Mouse (Mus musculus) spleen, postnatal 36 days (tissue): ENCODE results near the gene Rala.
"Not testable (repeated sequence)": the region's sequence is repeated elsewhere in the genome, so short reads cannot be mapped to it uniquely, and the experiment has no call there.

Experiments used
- DNase-seq, 2 experiments: peaks; one replicate each; pipeline ENCODE4 v3.0.0; 2022; ENCODE audit warnings: low spot score in 2 of 2, mixed read lengths in 1 of 2

The Rala gene

DNA sequence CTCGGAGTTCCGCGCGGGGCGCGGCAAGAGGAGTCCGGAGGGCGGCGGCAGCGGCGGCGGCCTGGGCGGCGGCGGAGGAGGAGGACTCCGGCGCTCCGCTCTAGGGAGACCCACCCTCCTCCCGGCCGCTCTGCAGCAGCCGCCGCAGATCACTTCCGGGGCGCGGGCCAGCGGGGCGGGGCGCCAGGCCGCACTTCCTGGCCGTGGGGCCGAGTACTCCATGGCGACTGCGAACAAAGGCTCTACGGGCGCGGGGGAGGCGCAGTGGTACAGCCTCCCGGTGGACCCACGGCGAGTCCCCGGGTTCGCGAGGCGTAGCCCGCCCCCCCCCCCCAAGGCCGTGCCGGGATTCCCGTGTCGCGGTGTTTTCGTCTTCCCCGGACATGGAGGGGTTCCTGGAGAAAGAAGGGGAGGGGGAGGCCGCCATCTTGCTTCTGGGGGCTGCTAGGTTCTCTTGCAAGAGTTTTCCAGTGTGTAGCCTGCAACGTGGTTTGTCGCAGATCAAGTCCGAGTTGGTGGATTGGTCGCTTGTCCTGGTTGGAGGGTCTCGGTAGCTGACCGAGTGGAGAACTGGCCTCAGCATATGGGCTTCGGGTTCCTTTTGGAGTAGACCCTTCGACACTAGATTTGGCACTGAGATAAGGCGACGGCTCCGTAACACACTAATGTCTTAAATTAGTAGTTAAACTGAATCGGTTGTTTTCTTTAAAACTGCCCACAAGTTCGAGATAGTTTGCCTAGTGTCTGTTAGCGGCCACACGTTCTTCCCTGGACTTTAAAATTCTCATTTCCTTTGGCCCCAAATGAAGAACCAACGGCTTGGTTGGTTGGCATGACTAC lies at the start of gene Rala:
TSS of gene Rala (minus strand) at position 162 of the 840 bp plus-strand sequence.
- DNase-seq, result peak; percentile 89 to 93

DNA sequence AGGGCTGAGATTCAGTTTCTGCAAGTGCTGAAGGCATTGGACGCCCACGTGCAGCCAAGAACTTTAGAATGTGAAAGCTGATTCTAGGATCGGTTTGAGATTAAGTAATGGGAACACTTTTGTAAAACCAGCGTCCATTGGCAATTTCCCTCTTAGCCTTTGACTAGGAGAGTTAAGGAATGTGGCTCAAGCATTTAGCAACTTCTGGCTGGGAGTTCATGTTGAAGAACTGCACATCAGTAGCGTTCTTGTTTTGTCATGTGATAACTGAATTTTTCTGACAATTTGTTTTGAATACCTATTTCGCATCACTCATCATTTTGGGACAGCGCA lies 49.4 kb upstream of the Rala start:
- no peak for DNase-seq

DNA sequence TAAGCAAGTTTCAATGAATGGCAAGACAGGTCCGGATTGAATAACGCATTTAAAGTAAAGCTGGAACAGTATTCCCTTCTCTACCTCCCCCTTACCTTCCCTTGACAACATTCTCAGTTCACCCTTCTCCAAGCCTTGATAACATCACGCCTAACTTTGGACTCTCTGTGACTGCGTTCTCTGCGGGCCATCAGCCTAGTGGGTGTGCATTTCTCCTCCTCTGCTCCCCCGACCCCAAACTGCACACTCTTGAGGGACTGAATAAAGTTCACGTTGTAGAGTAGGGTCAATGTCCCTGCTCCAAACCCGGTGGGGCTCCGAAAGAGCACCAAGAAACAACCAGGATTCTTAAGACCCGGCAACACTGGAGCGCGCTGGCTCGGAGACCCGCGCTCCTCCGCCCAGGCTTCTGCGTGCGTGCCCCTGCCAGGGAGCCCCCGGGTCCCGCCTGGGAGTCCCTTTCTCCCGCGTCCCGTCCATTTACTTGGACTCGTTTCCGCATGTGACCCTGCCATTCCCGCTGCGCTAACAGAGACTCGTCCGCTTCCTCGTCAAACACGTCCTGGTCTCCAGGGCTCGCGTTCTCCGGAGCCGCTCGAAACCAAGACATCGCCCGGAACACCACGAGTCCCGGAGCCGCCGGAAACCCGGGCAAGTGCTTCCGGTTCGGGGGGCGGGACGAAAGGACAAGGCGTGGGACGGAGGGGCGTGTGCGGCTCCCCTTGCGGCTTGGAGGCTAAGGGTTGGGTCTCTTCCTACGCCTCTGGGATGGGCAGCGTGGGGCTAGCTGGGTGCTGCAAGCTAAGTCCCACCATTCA lies 48.9 kb upstream of the Rala start, which contains the start of gene Yae1d1:
TSS of gene Yae1d1 (minus strand) at position 653 of the 818 bp plus-strand sequence.
- DNase-seq, result peak; percentile 84 to 88

DNA sequence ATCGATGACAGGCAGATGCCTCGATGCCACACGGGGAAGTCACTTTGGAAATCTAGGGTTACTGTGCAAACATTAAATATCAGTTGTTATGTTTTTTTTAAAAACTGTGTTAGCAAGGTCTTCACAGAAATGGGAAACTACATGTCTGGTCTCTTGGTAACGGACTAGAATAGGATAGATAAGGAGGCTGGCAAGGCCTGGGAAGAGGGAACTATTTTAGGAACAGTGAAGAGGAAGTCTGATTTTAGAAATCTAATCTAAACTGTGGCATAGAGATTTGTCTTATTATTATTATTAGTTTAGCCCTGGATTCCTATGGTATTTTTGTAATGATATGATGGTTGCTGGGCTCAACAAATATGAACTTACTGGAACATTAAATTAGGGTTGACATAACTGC lies 48.0 kb upstream of the Rala start:
- no peak for DNase-seq

DNA sequence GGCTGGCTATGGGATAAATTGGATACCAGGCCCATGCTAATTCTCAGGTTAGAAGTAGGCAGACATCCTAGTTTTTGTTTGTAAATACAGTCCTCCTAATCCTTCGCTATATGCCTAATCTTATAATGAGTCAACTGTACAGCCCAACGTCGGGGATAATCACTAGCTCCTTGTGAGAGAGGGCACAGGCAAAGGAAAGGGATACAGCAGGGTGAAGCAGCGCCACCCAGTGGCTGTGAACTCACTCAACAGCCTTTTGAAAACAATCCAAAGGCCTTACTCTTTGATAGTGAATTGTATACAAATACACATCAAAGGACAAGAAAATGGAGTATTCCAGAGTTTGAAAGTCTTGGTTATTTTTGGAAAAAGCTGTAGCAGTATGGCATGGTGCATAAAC lies 39.2 kb upstream of the Rala start:
- peak in 1 of 2 experiments; percentile 10 for DNase-seq

DNA sequence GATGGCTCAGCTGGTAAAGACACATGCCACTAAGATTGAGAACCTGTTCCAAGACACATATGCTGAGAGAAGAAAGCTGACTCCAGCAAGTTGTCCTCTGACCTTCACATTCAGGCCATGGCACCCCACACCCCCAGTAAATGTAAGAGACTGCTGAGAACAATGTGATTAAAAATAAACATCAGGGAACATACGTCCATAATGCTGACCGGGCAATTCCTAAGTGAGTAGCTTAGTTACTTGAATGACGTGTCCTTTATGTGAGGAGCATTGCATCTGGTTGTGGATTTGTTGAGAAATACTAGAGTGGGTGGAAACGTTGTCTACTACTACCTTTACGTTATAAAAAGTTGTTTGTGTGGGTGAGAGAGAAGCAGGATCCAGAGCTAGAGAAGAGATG lies 38.6 kb upstream of the Rala start:
- DNase-seq, result no peak

DNA sequence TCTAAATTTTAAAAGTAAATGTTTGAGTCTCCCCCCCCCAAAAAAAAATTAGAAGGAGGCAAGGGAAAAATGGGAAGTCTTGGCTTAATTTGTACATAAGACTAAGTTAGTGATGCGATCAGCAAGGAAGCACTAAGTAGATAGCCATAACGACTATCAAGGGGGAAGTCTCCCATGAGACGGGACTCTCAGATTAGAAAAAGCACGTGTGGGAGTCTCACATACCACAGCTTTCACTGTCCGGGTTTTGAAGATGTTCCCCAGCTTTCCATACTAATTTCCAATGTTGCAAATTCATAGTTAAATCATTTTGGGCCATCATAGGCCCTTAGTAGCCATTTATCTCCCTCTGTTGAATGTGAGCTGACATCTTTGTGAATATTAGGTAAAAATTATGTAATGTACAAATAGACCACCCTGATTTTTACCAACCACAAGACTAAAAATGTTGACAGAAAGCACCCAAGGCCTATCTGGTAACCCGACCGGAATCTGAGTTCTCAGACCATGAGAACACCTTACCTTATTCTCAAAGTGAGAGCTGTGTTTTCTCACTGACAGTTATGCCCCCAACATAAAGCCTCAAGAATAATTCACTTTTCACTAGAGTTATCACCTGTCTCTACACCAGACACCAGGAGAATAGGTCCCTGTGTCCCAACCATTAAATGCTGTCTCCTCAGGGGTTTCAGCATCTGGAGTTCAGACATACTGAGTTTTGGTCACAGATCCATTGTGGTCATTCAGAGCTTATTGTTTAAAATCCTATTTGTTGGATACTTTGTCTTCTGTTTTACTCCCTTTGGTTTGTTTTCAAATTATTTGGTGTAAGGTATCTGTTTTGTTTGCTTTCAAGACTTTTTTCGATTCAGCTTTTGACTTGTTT lies 33.1 kb upstream of the Rala start:
- no peak for DNase-seq

DNA sequence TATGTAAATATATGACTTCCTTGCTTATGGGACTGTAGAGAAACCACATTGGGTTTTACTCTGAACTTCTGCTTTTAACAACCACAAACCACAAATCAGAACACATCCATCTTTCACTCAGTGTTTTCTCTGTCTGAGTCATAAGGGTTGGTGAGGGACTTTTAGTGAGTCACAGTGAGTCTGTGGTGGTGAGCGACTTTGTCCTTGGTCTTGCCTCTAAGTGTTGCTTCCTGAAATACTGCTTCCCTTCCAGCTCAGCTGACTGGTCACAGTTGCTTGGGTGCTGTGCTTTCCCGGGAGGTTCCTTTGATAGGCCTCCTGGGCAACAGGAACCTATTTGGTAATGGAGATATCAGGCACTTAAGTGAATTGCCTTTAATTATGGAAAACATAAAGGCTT lies 31.9 kb upstream of the Rala start:
- DNase-seq, result peak; percentile 64 to 71

DNA sequence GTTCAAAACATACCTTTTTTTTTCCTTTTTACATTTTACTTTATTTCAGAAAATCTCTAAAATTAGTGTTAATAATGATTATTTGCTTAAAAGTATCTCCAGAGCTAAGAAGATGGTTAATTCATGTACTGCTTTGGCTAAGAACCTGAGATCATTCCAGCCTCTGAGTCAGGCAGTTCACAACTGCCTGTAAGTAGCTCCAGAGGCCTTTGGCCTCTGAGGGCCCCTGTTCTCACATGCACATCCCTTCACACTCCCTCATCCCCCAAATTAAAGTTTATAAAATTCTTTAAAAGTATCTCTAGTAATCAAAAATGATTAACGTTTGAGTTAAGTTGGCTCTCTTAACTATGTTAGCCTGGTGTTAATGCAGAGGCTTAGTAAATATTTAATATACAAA lies 31.4 kb upstream of the Rala start:
- DNase-seq, result no peak

DNA sequence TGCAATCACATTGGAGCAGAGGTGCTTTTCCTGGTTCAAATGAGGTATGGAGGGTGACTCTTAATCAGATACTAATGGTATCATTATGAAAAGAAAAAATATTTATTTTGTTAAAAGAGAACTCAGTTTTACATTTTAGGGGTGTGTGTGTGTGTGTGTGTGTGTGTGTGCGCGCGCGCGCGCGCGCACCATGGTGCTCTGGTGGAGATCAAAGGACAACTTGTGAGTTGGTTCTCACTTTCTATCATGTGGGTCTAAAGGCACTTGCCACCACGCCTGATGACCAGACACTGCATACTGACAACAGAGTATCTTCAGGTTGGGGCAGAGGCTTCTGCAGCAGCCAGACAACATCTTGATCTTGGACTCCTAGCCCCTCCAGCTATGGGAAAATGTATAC lies 30.7 kb upstream of the Rala start:
- DNase-seq, result no peak

DNA sequence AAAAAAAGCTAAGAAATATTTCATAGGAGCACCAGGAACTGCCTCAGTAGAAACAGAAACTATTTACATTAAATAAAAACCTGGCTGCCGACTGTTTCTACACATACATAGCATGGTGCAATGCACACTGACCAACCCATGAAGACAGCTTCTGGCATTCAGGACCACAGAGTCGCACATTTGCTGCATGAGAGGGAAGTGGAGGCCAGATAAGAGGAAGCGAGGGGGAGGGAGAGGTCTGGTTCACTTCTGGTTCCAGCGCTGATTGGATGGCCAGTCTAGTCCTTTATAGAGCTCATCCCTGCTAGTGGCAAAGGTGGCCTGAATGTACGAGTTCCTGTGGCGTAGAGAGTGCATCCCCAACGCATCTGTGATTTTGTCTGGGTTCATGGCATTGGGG lies 16.6 kb upstream of the Rala start:
- DNase-seq, result no peak

DNA sequence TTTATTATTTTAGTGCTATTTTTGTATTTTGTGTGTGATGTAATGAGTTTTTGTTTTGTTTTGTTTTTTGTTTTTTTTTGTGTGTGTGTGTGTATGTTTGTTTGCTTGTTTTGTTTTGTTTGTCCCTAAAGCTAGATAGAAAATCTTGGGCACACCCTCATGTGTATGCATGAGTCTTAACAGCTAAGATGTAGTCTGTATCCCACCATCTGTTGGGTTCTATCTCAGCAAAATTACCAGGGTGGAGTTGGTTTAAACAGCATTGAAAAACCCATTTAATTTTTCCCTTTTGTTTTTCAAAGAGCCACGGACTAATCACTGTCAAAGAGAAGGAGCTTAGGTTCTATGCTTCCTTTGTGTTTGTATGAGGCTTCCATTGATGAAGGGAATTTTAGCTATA lies 10.2 kb upstream of the Rala start:
- DNase-seq, result no peak

DNA sequence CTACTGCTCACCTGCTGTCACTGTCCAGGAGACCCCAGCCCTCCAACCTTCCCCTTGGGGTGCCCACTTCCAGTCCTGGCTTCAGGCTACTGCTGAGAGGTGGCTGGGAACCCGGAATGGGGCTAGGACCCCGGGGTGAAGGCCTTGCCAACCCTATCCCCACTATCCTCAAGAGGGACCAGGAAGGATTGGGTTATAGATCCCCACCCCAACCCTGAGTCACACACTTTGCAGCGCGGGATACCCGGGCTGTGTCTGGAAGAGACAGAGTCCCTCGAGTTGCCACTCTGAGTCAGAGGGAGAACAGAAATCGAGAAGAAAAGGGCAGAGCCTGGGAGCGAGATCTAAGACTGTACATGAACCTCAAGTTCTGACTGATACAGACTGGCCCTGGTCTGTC lies 6.5 kb upstream of the Rala start:
- DNase-seq, result not testable (repeated sequence)

DNA sequence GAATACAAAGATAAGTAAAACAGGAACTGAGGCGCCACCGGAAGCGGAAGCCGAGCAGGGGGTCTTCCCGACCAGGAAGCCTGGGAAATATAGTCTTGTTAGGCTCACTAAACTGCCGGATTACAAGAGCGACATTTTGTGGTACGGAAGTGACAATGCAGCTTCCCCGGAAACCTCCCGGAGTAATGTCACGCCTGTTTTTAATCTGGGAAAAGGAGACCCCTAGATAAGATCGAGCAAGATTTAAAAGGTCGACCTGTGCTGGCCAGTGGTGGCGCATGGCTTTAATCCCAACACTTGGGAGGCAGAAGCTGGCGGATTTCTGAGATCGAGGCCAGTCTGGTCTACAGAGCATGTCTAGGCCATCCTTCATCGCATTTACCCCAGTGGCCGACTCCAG lies 5.5 kb upstream of the Rala start:
- DNase-seq, result no peak

DNA sequence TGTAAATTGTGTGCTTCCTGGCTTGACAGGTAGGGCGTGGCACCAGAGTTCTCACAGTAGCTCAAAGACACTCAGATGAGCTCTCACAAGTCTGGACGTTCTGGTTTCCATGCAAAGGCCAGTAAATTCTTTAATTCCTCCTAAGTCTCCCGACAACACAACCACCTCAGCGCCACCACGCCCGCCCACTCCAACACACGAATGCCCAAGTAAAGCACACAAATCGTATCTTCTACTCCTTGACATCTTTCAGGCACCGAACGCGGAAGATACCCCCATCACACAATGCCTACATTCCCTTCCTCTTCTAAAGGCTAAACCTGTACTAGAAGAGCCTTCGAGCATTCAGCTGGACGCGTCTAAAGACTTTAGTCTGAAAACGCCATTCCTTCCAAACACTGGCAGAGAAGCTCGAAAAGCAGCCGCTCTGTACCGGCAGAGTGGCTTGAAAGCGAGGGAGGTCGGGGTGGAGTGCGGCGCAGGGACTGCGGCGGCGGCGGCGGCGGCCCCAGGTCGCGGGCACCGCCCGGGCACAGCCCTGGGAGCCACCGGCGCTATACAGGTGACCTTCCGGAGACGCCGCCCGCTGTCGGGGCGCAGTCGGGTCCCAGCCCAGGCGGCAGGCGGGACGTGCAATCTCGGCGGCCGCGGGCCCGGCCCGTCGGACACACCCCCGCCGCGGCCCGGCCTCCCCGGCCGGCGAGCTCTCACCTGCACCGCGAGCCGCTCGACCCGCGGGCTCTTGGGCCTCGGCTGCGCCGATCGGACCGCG lies 547 bp downstream of the Rala start:
- DNase-seq, result peak in 1 of 2 experiments; percentile 16

DNA sequence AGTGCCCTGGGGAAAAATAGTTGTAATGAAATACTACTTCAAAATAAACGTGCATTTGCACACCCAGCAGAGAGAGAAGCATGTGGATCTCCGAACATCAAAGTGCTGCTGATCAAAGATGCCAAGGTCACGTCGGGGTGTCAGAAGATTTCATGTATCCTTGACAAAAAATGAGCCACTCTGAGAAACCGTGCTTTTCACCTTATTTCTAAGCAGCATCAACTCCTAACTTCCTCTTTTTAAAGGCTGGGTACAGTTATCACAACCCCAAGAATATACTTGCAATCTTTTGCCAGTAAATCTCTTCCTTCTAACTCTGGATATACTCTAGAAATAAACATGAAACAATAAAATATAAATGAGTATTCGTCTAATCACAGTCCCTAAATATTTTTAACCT lies 1.7 kb downstream of the Rala start:
- DNase-seq, result no peak

DNA sequence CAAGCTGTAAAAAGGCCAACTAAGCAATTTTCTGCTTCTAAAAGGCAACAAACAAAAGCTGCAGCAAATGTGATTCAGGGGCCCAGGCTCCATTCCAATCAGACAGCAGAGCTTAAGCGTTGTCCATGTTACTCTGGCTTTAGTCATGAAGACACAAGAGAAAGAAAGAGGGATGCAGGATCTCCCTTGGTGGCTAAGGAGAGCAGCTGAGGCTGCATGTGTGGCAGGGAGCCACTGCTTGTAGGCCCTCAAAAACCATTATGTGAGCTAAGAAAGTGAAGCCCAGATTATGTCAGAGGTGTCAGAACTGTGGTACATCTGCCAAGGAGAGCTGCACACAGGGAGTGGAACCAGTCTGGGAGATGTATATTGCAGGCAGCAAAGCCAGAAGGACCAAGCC lies 36.7 kb downstream of the Rala start:
- no peak for DNase-seq

DNA sequence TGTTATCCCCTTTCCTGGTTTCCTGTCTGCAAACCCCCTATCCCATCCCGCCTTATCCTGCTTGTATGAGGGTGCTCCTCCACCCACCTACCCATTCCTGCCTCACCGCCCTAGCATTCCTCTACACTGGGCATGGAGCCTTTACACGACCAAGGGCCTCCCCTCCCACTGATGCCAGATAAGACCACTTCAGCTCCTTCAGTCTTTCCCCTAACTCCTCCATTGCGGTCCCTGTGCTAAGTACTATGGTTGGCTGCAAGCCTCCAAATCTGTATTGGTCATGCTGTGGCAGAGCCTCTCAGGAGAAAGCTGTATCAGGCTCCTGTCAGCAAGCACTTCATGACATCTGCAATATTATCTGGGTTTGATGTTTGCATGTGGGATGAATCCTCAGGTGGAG lies 42.6 kb downstream of the Rala start:
- DNase-seq, result no peak

DNA sequence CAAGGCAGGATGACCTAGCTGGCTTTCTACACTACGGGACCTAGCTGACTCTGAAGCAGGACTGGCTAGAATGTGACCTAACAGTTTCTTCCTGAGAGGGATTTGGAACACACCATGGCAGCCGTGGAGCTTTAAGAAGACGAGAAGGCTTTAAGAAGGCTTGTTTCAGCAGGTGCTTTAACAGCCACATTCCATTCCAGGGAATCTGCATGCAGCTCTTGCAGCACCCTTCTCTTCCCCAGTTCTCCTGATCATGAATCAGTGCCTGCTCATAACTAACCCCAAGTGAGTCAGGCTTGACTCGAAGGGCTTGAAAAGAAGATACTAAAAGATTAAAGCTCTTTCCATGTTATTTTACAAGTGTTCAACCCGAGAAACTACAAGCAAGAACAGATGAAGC lies 43.4 kb downstream of the Rala start:
- no peak for DNase-seq

DNA sequence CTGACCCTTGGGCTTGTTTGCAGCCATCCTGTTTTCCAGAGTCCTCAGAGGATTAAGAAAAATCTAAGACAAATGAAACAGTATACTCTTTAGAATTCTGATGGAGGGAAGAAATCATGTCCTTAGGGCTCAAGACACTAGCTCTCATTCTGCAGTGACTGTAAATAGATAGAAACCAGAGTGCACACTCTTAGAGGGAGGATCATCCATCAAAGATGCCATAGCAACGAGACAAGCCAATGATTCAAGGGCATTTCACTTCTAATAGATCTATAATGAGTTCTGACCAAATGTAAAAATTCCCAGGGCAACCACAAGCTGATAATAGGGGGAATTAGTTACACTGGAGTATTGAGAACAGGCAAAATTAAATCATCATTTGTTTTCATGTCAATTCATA lies 47.0 kb downstream of the Rala start:
- DNase-seq, result no peak

DNA sequence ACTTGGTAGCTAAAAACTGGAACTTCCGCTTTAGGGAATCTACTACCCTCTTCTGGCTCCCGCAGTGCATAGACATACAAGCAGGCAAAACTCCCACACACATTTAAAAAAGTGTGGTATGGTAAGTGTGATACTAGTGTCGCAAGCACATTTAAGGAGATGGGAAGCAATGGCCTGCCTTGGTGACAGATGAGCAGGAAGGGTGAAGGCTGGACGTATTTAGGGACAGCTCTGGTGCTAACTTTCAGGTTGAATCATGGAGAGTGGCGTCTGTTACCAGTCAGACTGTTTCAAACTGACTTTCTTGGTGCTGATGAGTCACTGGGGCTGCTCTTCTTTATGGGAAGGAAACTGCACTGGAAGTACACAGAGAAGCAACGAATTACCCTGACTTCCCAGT lies 52.5 kb downstream of the Rala start:
- no peak for DNase-seq
